Mouse (Mus musculus): Measurements from ENCODE around the gene Copb2.

The Copb2 gene

DNA sequence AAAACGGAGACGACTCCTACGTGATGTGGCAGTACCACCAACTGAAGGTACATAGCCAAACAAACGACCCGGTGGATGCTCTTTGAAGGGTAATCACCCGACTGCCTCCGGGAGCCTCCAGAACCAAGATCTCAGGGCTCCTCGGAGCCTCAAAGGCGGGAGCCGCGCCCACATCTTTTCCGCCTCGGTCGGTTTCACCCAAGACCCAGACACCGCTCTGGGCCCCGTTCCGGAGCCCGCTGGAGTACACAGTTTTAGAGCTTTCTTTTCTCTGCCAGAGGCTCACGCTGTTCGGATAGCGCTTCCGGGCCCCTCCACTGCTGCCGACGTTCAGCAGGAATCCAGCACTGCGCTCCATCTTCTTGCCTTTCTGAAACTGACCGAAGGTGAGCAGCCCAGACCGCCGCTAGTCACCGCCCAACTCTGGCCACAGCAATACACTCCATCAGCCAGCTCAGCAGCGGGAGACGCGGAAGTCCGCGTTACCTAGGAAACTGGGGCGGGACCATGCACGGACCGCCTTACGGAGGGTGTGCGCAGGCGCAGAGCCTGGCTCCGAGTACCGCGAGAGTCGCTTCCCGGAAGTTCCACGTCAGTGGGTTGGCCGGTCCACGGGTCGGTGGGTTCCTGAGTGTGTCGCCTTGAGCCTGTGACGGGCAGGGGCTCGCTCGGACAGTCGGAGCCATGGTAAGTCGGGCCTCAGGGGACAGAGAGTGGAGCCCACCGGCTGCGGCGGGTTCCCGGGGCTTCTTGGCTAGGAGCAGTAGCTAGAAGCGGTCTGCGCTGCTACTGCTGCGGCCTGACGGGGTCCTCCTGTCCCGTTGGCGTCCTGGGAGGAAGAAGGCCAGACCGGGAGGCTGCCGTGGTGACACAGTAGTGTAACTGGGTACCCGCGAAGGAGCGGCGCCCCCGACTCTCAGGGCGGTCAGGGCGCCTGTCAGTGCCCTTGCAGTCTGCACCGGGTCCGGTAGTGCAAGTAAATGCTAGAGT is at the start of gene Copb2:
Gene Copb2, plus strand, starts transcription at position 585 of the 990 bp plus-strand sequence.
- peak; percentile 98 to 100 for DNase-seq (ENCODE audit: low spot score in 2 of 2)

DNA sequence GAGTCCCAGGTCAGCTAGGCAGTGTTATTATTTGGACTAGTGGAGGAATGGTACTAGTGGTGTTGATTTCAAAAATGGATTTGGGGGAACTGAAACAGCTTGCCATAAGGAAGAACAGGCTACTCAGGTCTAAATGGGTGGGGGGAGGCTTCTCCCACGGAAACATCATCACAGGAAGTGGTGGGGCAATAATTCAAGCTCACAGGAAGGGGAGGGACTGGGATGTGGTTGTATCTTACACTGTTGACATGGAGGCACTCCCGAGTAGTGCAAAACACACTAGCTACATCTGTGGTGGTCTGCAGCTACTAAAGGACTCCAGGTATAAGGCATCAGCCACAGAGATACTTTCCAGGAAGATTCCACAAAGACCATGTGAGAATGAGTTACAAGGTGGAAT is 39.6 kb upstream of the Copb2 start:
- DNase-seq (ENCODE audit: low spot score in 2 of 2), result no peak

DNA sequence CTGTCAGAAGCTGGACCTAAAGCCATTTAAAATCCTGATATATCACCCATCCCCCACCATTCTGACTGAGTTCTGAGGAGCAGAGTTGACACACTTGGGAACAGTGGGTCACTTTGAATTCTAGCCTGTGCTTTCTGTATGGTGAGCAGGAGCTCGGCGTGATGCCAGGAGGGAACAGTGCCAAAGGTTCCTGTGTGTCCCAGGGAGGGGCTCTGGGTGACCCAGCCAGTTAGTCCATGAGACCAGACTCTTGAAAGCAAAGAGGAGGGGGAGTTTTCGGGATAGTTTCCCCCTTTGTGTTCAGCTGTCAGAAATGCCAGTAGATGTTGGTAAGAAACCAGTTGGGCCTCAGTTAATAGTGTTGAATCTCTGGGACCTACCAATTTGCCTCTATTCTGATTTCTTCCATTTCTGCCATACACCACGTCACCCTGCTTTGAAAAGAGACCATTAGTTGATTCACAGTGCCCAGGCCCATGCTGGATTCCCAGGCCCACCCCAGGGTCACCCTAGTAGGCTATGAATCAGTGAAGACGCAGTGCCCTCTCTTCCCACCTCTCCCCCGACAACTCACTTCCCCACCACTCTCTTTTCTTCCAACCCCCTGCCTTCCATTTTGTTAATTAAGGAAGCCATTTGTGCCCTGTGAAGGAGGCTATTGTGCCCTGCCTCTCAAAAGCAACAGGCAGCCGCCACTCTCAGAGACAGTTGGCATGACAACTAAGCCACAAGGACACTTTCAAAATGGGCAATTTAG is 38.6 kb upstream of the Copb2 start:
- no peak for DNase-seq (ENCODE audit: low spot score in 2 of 2)

DNA sequence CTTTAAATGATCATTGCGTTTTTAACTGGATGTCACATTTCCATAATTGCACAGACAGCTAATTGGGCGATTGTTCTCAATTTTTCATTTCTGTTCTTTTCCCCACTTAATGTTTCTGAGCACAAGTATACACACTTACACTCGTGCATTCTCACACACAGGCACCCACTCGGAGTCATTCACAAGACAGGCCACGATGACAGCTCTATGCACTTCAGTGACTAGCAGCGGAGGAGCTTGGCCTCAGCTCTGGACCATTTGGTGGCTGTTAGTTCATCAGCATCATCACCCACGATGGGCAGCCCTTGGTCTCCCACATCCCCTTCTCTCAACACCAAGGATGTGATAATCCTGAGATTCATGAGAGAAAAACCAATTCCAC is 38.0 kb upstream of the Copb2 start:
- DNase-seq (ENCODE audit: low spot score in 2 of 2), result no peak

DNA sequence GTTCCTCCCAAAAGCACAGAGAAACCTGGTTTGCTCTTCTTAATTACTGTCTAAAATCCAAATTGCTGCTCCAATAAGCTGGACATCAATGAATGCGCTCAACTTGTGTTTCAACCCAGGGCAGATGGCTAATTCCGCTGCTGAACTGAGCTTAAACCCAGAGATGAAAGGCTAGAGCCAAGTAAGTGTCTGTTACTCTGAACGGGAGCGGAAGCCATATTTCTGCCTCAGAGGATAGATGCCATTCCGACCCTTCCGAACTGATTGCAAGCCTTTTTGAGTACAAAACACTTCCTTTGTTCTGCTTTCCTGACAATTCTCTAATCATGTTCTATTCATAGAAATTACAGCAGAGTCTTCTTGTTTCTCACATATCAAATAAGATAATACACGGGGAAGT is 36.3 kb upstream of the Copb2 start:
- no peak for DNase-seq (ENCODE audit: low spot score in 2 of 2)

DNA sequence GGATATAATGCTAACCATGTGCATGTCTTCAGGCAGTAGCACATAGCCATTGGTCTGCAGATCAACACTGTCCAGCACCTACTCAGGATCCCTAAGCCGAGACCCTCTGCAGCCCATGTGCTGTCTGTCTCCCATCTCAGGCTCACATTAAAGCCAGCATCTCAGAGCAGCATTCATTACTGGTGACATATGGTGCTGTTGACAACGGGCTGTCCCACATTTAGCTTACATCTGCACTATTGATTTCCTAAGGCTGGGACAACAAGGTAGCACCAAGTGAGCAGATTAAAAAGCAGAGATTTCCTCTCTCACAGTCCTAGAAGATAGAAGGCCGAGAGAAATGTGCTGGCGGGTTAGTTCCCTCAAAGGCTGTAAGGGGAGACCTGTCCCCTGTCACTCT is 33.7 kb upstream of the Copb2 start:
- DNase-seq (ENCODE audit: low spot score in 2 of 2), result no peak

DNA sequence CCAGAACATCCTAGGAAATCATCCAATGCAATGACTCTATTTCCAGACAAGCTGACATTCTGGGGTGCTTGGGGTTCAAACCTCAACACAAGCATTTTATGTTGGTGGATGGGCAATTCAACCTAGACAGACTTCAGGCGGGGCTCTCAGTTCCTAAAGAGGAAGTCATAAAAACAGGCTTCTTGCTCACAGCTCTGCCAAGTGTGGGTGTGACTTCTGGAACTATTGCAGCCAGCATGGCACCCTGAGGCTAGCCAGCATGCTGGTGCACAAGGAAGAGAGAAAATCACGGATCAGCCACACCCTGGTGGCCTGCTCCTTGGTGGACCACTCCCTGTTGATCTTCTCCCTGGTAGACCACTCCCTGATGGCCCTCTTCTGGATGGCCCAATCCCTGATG is 32.5 kb upstream of the Copb2 start:
- DNase-seq (ENCODE audit: low spot score in 2 of 2), result no peak

DNA sequence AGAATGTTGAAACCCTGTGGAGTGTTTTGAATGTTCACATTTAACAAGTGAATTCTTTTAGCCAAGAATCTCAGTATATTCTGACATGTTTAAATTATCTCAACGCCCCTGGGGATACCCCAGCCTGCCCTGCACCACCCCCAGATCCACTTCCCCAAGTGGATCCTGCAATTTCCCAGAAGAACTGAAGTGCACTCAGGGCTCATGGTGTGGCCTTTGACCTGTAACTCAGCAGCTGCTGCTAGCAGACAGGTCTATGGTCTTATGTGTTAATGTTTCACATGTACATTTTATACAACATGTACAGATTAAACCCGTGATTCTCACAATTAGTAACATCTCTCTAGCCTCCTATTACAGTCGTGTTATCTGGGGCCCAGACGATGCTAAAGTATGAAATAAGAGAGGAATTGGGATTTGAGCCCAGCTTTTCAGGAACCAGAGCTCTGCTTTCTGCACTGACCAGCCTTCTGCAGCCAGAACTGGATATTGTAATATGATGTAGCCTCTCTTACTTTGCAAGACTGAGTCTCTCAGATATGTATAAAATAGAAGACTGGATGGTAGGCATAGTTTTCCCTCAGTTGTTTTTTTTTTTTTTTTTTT is 28.7 kb upstream of the Copb2 start:
- DNase-seq (ENCODE audit: low spot score in 2 of 2), result no peak

DNA sequence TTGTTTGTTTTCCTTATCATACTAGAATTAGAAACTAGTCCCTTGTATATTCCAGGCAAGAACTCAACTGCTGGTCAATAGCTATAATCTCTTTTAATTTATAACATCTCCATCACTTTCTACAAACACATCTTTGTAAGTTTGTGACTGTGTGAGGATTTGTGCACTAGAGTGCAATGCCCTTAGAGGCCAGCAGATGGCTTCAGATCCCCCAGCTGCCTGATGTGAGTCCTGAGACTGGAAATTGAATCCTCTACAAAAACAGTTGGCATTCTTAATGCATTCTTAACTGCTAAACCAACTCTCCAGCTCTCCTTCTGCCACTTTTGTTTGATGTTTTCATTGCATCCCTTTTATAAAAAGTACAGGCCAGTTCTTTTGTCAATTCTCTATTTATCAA is 27.8 kb upstream of the Copb2 start:
- DNase-seq (ENCODE audit: low spot score in 2 of 2), result no peak

DNA sequence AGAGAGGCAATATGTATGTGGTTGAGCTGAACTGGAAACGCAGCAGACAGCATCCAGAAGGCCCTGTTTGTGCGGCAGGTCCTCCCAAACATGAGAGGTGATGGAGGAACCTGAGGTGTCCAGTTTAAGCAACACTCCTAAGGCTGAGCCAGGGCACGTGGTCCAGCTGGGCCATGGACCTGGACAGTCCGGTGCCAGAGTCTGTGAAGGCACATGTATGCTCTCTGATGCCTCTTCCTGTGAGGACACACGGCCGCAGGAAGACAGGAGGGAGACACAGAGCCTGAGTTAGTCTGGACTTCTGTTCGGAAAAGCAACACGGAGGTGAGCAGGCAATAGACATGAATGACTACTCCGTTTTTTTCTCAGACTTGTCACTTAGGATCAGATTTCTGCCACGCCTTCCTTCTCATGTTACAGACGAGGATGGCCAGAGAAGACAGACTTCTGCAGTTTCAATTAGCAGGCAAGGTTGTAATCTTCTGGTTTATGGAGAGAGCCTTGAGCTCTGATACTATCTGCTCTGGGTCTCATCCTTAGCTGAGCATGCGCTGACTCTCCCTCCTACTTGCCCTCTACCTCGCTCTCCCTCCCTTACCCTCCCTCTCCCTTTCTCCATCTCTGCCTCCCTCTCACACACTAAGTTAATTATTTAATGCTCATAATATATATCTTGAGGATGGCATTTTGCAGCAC is 25.4 kb upstream of the Copb2 start:
- DNase-seq (ENCODE audit: low spot score in 2 of 2), result no peak

DNA sequence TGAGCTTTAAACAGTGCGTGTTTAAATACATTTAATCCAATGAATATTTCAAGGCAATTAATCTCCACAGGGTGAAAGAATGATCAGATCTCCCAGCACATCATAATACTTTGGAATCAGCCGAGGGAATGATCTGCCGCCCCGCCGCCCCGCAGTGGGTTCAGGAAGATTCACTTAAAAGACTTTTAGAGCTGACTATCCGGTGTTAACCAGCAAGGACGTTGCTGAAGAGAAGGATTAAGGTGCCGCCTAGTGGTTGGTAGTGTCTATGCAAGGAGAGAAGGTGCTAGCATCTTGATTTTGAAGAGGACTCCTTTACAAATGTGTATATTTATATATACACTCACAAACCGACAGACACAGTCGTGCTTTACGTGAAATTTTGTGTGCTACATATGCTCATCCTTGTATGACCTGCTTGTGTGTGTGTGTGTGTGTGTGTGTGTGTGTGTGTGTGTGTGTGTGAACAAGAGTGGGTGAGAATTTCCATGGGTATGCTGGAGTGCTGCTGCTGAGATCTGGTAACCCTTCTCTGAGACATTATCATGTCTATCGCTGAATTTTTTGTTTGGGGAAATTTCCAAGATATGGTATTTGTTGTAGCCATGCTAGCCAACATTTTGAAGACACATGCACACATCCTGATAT is 24.7 kb upstream of the Copb2 start:
- peak in 1 of 2 experiments; percentile 41 for DNase-seq (ENCODE audit: low spot score in 2 of 2)

DNA sequence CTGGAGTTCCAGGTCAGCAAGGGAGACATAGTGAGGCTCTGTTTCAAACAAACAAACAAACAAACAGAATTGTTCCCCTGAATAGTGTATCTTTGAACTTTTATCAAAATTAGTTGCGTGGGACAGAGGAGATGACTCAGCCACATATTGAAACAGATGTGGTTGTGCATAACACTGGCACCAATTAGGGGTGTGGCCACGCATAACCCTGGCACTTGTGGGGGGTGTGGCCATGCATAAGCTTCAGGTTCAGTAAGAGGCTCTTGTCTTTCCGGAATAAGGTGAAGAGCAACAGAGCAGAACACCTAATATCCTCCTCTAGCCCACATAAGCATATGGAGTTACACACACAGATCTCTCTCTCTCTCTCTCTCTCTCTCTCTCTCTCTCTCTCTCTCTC is 19.5 kb upstream of the Copb2 start:
- no peak for DNase-seq (ENCODE audit: low spot score in 2 of 2)

DNA sequence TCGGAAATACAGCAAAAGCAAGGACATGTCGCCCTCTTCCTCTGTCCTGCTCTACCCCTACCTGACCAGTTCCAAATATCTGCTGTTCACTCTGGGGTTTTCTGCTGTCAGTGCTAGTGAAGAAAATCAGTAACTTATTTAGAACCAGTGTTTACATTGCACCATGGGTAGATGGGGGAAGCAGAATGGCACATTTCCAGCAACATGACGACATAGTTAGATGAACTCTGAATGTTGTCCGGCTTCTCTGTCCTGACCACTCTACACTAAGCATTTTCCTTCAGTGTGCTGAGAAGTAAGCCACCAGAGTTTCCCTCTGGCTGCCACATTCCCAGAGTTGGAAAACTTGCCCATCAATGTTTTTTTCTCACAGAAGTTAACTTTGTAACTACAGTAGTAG is 20.3 kb downstream of the Copb2 start:
- no peak for DNase-seq (ENCODE audit: low spot score in 2 of 2)

DNA sequence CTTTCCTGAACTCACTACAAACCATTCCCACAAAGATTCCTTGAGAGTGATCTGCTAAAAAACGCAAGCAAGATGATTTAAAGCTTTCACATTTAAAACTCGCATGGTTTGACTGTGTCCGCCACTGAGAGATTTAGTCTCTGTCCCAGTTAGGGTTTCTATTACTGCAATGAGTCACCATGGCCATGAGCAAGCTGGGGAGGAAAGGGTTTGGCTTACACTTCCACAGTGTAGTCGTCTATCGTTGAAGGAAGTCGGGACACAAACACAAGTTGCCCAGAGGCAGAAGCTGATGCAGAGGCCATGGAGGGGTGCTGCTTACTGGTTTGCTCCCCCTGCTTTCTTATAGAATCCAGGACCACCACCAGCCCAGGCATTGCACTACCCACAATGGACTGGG is 36.6 kb downstream of the Copb2 start:
- no peak for DNase-seq (ENCODE audit: low spot score in 2 of 2)

DNA sequence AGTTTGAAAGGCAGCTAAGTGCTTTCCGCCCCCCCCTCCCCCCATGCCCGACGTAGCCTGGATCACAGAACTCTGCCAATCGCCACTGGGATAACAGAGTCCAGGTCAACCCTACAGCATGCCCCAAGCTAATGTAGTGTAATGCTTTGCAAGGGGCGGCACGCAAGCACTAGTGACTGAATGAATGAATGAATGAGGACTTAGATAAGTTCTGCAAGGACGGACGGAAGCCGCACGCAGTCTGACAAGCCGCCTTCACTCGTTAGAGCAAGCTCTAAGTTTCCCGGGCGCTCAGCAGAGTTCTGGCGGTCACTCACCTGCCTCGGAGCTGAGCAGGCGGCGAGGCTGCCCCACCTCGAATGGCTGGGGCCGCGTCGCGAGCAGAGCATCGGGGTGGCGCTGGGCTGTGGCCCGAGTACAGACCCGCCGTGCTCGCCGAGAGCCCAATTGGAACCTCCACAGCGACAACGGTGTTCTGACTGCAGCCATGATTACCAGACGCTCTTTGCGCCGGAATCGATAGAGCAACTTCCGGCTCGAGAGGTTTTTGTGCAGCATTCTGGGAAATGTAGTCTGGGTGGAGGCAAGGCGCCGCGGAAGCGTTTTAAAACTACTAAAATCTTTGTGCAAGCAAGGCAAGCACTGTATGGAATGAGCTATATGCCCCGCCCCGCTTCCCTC is 37.8 kb downstream of the Copb2 start, which contains the start of gene Mrps22:
Gene Mrps22, minus strand, starts transcription at position 505 of the 681 bp plus-strand sequence.
- DNase-seq (ENCODE audit: low spot score in 2 of 2), result peak; percentile 73 to 83

DNA sequence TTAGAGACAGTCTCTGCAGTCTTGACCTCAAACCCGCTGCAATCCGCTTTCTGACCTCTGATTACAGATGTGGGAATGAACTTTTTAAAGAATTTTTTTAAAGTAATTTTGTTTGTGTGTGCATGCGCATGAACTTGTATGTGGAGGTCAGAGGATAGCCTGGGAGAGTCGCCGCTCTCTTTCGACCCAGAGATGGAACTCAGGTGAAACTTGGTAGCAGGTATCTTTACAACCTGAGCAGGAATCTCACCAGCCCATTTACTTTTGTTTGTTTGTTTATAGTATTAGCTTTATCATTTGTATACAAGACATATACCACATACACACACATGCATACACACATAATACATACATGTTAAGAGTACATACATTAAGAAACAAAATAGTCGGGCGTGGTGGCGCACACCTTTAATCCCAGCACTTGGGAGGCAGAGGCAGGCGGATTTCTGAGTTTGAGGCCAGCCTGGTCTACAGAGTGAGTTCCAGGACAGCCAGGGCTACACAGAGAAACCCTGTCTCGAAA is 38.4 kb downstream of the Copb2 start:
- no peak for DNase-seq (ENCODE audit: low spot score in 2 of 2)

DNA sequence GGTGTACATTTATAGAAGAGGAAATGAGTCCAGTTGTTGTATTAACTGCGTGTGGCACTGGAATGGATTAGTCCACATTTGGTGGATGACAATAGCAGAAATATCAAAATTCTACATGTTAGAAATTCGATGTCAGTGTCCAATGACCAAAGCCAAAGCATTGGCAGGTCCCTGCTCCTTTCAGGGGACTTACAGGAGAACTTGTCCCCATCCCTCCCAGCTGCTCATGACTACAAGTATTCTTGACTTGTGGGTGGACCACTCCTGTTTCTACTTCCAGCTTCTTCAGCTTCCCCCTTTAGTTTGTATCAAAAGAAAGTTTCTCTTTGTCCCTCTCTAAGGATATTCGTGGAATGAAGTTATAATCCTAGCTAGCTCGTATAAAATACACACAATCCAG is 41.4 kb downstream of the Copb2 start:
- no peak for DNase-seq (ENCODE audit: low spot score in 2 of 2)

DNA sequence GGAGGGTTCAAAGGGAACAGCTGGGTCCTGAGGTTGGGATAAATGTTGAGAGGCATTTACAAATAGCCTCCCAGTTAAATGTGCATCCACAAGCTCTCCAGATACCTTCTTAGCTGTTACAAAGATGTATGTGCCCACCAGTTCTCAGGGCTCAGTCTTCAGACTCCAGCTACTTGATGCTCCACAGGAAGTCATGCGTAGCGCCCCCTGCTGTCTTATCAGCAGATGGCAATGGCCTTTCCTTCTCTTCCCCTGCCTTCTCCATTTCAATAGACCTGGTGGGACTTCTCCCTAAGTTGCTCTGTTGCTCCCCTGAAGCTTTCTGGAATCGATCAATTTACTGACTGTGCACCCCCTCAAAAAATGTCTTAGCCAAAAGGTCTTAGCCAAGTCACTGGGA is 65.0 kb downstream of the Copb2 start:
- DNase-seq (ENCODE audit: low spot score in 2 of 2), result no peak

DNA sequence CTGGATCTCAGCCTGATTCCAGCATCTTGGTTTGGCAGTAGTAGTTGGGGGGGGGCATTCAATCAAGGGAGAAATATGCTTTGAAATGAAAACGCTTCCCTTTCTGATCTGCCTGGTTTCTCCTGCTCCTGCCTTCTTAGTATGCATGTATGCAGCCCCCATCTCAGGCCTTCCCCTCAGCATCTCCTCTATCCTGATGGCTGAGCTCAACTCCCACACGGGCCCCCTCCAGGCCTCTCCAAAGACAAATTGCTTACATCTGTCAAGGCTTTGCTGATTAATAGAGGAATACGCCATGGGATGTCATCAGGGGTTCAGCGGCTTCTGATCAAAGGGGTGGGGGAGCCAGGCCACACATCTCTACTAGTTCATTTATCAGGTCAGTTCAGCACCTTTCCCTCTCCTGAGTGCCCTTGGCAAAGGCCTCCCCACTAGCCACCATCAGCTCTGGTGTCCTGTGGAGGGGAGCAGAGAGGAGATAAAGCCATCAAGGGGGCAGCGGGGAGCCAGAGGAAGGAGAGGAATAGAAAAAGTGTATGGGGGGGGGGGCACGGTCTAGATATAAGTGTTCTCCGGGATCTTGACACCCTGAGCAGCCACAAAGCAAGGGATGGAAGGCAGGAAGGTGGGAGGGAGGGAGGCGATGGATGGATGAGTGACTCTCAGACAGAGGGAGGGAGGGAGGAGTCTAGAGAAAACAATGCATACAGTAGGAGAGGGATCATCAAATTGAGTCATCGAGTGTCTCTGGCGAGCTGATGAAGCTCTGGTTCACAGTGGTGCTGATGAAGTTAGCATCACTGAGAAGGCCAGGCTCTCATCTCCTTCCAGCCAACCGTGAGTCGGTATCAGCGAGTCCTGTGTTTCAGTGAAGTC is 70.0 kb downstream of the Copb2 start:
- DNase-seq (ENCODE audit: low spot score in 2 of 2), result no peak
